27 mouse cellular contexts compared by ENCODE assay signal in the genomic region with DNA sequence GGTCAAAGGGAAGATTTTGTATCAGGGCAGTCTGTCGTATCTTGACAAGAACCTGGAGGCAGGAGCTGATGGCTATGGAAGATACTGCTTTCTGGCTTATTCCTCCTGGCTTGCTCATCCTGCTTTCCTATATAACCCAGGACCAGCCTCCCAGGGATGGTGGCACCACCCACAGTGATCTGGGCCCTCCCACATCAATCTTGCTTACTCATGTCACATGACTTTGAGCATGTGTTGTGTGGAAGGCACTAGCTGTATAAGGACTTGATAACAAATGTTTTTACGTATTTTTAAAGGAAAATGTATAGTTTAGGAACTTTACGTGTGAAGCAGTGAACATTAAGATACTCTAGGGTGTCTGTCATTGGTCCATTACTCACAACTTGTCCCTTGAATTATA.
DNase-seq lines count a peak whose midpoint lies in the region; ATAC-seq lines count a peak whose summit lies in the region.
"Had no signal": no experiment of that assay in that cellular context is flagged by ENCODE, and none has a peak within 500 bp of the region (broad histone marks: within the 10 kb centered on the region; RNA-seq: fewer than 3 reads in every experiment).

No protein-coding gene starts in this region.

- no peaks in the 10 kb centered on the region for H3K36me3 ChIP-seq in liver, embryonic 16.5 days (ENCODE audit: control insufficient read depth, insufficient read depth)
- no peaks in the 10 kb centered on the region for H3K36me3 ChIP-seq in forebrain, embryonic 10.5 days (replicated peaks)
- no peaks in the 10 kb centered on the region for H3K36me3 ChIP-seq in heart, embryonic 12.5 days
- H3K36me3 ChIP-seq: embryonic facial prominence, embryonic 10.5 days; embryonic facial prominence, embryonic 13.5 days; heart, embryonic 13.5 days; hindbrain, embryonic 12.5 days; hindbrain, embryonic 15.5 days had no signal

- no peak overlapping the region for H3K9ac ChIP-seq in liver, embryonic 16.5 days (ENCODE audit: low read depth, low read length)
- no peak overlapping the region for H3K9ac ChIP-seq in heart, embryonic 12.5 days
- H3K9ac ChIP-seq: embryonic facial prominence, embryonic 13.5 days; forebrain, embryonic 13.5 days; heart, embryonic 13.5 days; hindbrain, embryonic 12.5 days; hindbrain, embryonic 15.5 days had no signal

- peak; percentile 50; the same call in 1 of the 2 replicates for ATAC-seq in liver, embryonic 16.5 days (ENCODE audit: low read depth)
- ATAC-seq in heart, embryonic 12.5 days (ENCODE audit: insufficient number of reproducible peaks, low FRiP score), result no peak
- ATAC-seq: forebrain, embryonic 13.5 days; forebrain, embryonic 16.5 days had no signal

- peak; percentile 34 for DNase-seq in heart, adult 11 months
- DNase-seq in heart, postnatal 14 days, result no peak
- DNase-seq in 3T3-L1 (ENCODE audit: low read depth, low spot score), result peak; percentile 12
- DNase-seq in ZHBTc4 (ENCODE audit: low read depth, low spot score), result peak; percentile 15
- DNase-seq in forebrain, embryonic 10.5 days (ENCODE audit: extremely low spot score, low spot score), result no peak
- DNase-seq: adrenal gland, adult 2 months; adrenal gland, postnatal 14 days; B cell, adult 2 months; cerebellum, adult 11-12 months; cerebellum, adult 8-10 months; cerebellum, postnatal 10 days; cerebellum, postnatal 36 days; embryo, embryonic 11 days; gastrocnemius, postnatal 10 days; heart, adult 18-20 months had no signal

- intact Hi-C loops in heart, postnatal 14 days (cut with DNase I), result no loop called here

- no peak overlapping the region for H3K27ac ChIP-seq in liver, embryonic 16.5 days (ENCODE audit: low read length)
- H3K27ac ChIP-seq in forebrain, embryonic 10.5 days, result no peak overlapping the region
- H3K27ac ChIP-seq in heart, embryonic 12.5 days (ENCODE audit: poor library complexity, severe bottlenecking), result no peak overlapping the region
- H3K27ac ChIP-seq: embryonic facial prominence, embryonic 10.5 days; embryonic facial prominence, embryonic 13.5 days; forebrain, embryonic 13.5 days; heart, embryonic 13.5 days; hindbrain, embryonic 12.5 days; hindbrain, embryonic 15.5 days had no signal

- WGBS in liver, embryonic 16.5 days (ENCODE audit: insufficient replicate concordance), result 67% methylated on average over 3 of the region's 3 CpGs
- 94% methylated on average over 3 of the region's 3 CpGs for WGBS in forebrain, embryonic 10.5 days
- 84% methylated on average over 3 of the region's 3 CpGs for WGBS in heart, embryonic 12.5 days

- no peaks in the 10 kb centered on the region for H3K27me3 ChIP-seq in liver, embryonic 16.5 days (ENCODE audit: control insufficient read depth, insufficient read depth, low read depth, low read length)
- no peaks in the 10 kb centered on the region for H3K27me3 ChIP-seq in forebrain, embryonic 10.5 days (ENCODE audit: poor library complexity, severe bottlenecking)
- H3K27me3 ChIP-seq in heart, embryonic 12.5 days (replicated peaks), result no peaks in the 10 kb centered on the region
- H3K27me3 ChIP-seq: CH12.LX; embryonic facial prominence, embryonic 13.5 days; forebrain, embryonic 13.5 days; heart, embryonic 13.5 days; hindbrain, embryonic 12.5 days; hindbrain, embryonic 15.5 days had no signal

- H3K4me1 ChIP-seq in liver, embryonic 16.5 days (ENCODE audit: control insufficient read depth, low read depth, low read length), result peaks cover 6% of the 10 kb centered on the region
- H3K4me1 ChIP-seq in forebrain, embryonic 10.5 days, result no peaks in the 10 kb centered on the region
- H3K4me1 ChIP-seq in heart, embryonic 12.5 days (replicated peaks), result peaks cover 15% of the 10 kb centered on the region
- H3K4me1 ChIP-seq: embryonic facial prominence, embryonic 13.5 days; forebrain, embryonic 13.5 days; hindbrain, embryonic 15.5 days had no signal

- no peaks in the 10 kb centered on the region for H3K9me3 ChIP-seq in liver, embryonic 16.5 days (replicated peaks; ENCODE audit: control insufficient read depth, low read length)
- H3K9me3 ChIP-seq in forebrain, embryonic 10.5 days, result no peaks in the 10 kb centered on the region
- no peaks in the 10 kb centered on the region for H3K9me3 ChIP-seq in heart, embryonic 12.5 days (replicated peaks)
- H3K9me3 ChIP-seq: embryonic facial prominence, embryonic 10.5 days; embryonic facial prominence, embryonic 13.5 days; forebrain, embryonic 13.5 days; G1E; heart, embryonic 13.5 days; hindbrain, embryonic 12.5 days; hindbrain, embryonic 15.5 days had no signal

- H3K4me2 ChIP-seq in liver, embryonic 16.5 days (ENCODE audit: low read depth, low read length), result no peak overlapping the region
- no peak overlapping the region for H3K4me2 ChIP-seq in heart, embryonic 12.5 days
- H3K4me2 ChIP-seq: embryonic facial prominence, embryonic 13.5 days; forebrain, embryonic 13.5 days; heart, embryonic 13.5 days; hindbrain, embryonic 12.5 days; hindbrain, embryonic 15.5 days had no signal

- no peak overlapping the region for H3K4me3 ChIP-seq in liver, embryonic 16.5 days (ENCODE audit: low read depth, low read length)
- no peak overlapping the region for H3K4me3 ChIP-seq in forebrain, embryonic 10.5 days
- no peak overlapping the region for H3K4me3 ChIP-seq in heart, embryonic 12.5 days
- H3K4me3 ChIP-seq: embryonic facial prominence, embryonic 10.5 days; embryonic facial prominence, embryonic 13.5 days; erythroblast, embryonic 14.5 days; forebrain, embryonic 13.5 days; heart, embryonic 13.5 days; hindbrain, embryonic 12.5 days; hindbrain, embryonic 15.5 days had no signal

Comparison
In these comparisons a context has a peak if more than half of its experiments do, and no peak if none do; other contexts are left out.
1. DNase-seq: peak in heart, adult 11 months (single experiment), 3T3-L1 (single experiment) and ZHBTc4 (single experiment); none in heart, postnatal 14 days (0 of 2) and forebrain, embryonic 10.5 days (single experiment).